Mouse (Mus musculus) C2C12 (cell line): ENCODE results near the gene Zfp217. TPM values are rescaled to one million over a fixed set of nuclear protein-coding genes. Genes with fewer than 3 reads are reported as not detected.

Source experiments
- H3K27me3 ChIP-seq: one replicate; pipeline ENCODE4 v1.6.1; 2011; ENCODE audit not compliant: control insufficient read depth, insufficient read depth, insufficient read length
- H3K36me3 ChIP-seq: one replicate; pipeline ENCODE4 v1.6.1; 2011; ENCODE audit not compliant: control insufficient read depth, insufficient read depth
- H3K4me3 ChIP-seq: one replicate; pipeline ENCODE4 v1.5.1; 2011; ENCODE audit warnings: mild to moderate bottlenecking, control low read depth; ENCODE audit not compliant: poor library complexity, insufficient read depth, severe bottlenecking
- H3K79me2 ChIP-seq: one replicate; pipeline ENCODE4 v1.6.1; 2011; ENCODE audit not compliant: control insufficient read depth, insufficient read depth
- H3K79me3 ChIP-seq: one replicate; pipeline ENCODE4 v1.6.1; 2011; ENCODE audit warnings: low read depth, control low read depth
- H3ac ChIP-seq: one replicate; pipeline ENCODE3; 2011; ENCODE audit warnings: low read depth; ENCODE audit not compliant: control insufficient read depth, insufficient read length
- CEBPB ChIP-seq: IDR thresholded peaks from one replicate; pipeline ENCODE4 v1.6.1; 2011; ENCODE audit warnings: low read depth, mild to moderate bottlenecking, control low read depth, moderate library complexity
- CTCF ChIP-seq: IDR thresholded peaks from one replicate; pipeline ENCODE4 v1.5.1; 2011; ENCODE audit not compliant: control insufficient read depth, insufficient read depth, insufficient read length
- FOSL1 ChIP-seq: IDR thresholded peaks from one replicate; pipeline ENCODE4 v1.8.0; 2011; ENCODE audit warnings: mild to moderate bottlenecking, low read length; ENCODE audit not compliant: poor library complexity, insufficient read depth, severe bottlenecking
- MAX ChIP-seq: IDR thresholded peaks from one replicate; pipeline ENCODE4 v1.6.1; 2011; ENCODE audit warnings: mild to moderate bottlenecking, control low read depth
- MYOD1 ChIP-seq: IDR thresholded peaks from one replicate; pipeline ENCODE4 v1.6.1; 2011; ENCODE audit warnings: low read depth; ENCODE audit not compliant: control insufficient read depth, insufficient read length
- MYOG ChIP-seq: IDR thresholded peaks from one replicate; pipeline ENCODE4 v1.6.1; 2011; ENCODE audit not compliant: control insufficient read depth, insufficient read length; ENCODE audit errors: extremely low read depth
- USF1 ChIP-seq: IDR thresholded peaks from one replicate; pipeline ENCODE4 v1.6.1; 2011; ENCODE audit warnings: low read depth, mild to moderate bottlenecking, control low read depth, moderate library complexity
- polyA plus RNA-seq: library from polyadenylated mRNA; unstranded; fragments of >200 nt; fragmentation: generic; extraction: Trizol; gene quantifications from one replicate; pipeline ENCODE4 v1.2.1, GENCODE M21; 2012; ENCODE audit warnings: missing spikeins

Zfp217 gene
- polyA plus RNA-seq, 1 experiment, result 4.2 TPM

DNA sequence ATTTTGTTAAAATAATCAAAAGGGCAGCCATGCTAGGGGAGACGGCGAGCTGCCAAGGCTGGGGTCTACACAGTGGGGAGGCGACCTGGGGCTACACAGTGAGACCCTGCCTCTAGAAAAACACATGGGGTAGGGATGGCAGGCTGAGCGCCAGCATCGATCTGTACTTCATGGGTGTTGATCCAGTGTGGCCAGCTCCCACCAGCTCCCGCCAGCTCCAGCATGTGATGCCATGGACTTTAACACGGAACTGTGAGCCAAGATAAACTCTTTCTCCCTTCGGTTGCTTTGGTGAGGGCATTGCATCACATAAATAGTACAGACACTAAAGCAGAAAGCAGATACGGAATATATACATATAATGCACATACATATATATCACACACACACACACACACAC lies 53.0 kb downstream of the Zfp217 start:
- no peak overlapping the region for H3K4me3 ChIP-seq
- H3K27me3 ChIP-seq, result peaks cover 12% of the 10 kb centered on the region
- no peaks in the 10 kb centered on the region for H3K36me3 ChIP-seq
- no peaks in the 10 kb centered on the region for H3K79me3 ChIP-seq
- H3ac ChIP-seq, result no peak overlapping the region
- H3K79me2 ChIP-seq, result no peaks in the 10 kb centered on the region
- no peak for TF ChIP-seq USF1
- no peak for TF ChIP-seq FOSL1
- TF ChIP-seq MYOG, result no peak
- no peak for TF ChIP-seq MAX
- no peak for TF ChIP-seq CEBPB
- TF ChIP-seq MYOD1, result no peak
- no peak for TF ChIP-seq CTCF

GRCm38 (mm10) chr2:170094220-170094619 lies 53.7 kb downstream of the Zfp217 start:
- no peak for TF ChIP-seq USF1
- TF ChIP-seq MAX, result no peak
- TF ChIP-seq CEBPB, result no peak
- Histone ChIP-seq H3ac (no peak overlapping the region), H3K4me3 (no peak overlapping the region), H3K27me3 (peaks cover 12% of the 10 kb centered on the region), H3K36me3 (no peaks in the 10 kb centered on the region), H3K79me2 (no peaks in the 10 kb centered on the region), H3K79me3 (no peaks in the 10 kb centered on the region)

- Histone ChIP-seq H3ac (no peak overlapping the region), H3K27me3 (peaks cover 17% of the 10 kb centered on the region), H3K36me3 (no peaks in the 10 kb centered on the region), H3K4me3 (no peak overlapping the region), H3K79me2 (no peaks in the 10 kb centered on the region), H3K79me3 (no peaks in the 10 kb centered on the region)
- TF ChIP-seq MAX (no peak), MYOG (no peak), USF1 (no peak), FOSL1 (no peak), CTCF (no peak), MYOD1 (no peak), CEBPB (no peak)
These were observed 56.1 kb downstream of the Zfp217 start for GRCm38 (mm10) chr2:170091563-170092443.

DNA sequence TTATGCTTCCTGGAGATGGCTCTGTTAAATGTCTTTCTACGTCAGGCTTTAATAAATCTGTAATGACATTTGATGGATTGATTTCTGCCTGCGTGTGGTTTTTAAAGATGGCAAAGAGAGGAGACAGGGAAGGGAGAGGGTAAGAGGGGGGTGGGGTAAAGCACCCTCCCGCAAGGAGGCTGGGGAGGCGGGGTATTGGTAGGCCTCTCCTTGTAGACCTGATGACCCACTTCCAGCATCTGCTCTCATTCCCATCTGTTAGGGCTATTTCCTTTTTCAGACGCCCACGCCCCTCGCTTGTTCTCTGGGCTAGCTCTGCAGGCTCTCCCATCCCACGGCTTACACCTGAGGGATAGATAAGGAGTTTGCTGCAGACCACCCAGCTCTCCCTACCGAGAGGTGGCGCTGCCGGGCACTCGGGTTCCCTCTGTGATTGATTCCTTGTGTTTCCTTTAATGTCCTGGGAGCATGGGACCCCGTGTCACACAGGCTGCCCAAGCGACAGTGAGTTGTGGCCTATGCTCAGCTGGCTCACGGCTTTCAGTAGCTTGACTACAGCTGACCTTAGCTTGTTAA lies 69.4 kb downstream of the Zfp217 start:
- no peak overlapping the region for H3ac ChIP-seq
- peaks cover 5% of the 10 kb centered on the region for H3K27me3 ChIP-seq
- H3K79me3 ChIP-seq, result no peaks in the 10 kb centered on the region
- no peak for TF ChIP-seq USF1
- TF ChIP-seq MYOD1, result no peak
- no peak for TF ChIP-seq CTCF
- no peak for TF ChIP-seq MAX
- no peak for TF ChIP-seq CEBPB
- TF ChIP-seq MYOG, result no peak
- no peak for TF ChIP-seq FOSL1
- no peaks in the 10 kb centered on the region for H3K36me3 ChIP-seq
- H3K79me2 ChIP-seq, result no peaks in the 10 kb centered on the region
- H3K4me3 ChIP-seq, result no peak overlapping the region

GRCm38 (mm10) chr2:170078041-170078440 lies 69.9 kb downstream of the Zfp217 start:
- Histone ChIP-seq H3K36me3 (no peaks in the 10 kb centered on the region), H3ac (no peak overlapping the region), H3K79me3 (no peaks in the 10 kb centered on the region), H3K27me3 (peaks cover 5% of the 10 kb centered on the region), H3K79me2 (no peaks in the 10 kb centered on the region), H3K4me3 (no peak overlapping the region)
- TF ChIP-seq CTCF (no peak), CEBPB (no peak), FOSL1 (no peak), MAX (no peak), MYOG (no peak), USF1 (no peak), MYOD1 (no peak)

GRCm38 (mm10) chr2:170076941-170077490 lies 70.9 kb downstream of the Zfp217 start:
- Histone ChIP-seq H3K79me3 (no peaks in the 10 kb centered on the region), H3K4me3 (no peak overlapping the region), H3K27me3 (peaks cover 5% of the 10 kb centered on the region), H3K79me2 (no peaks in the 10 kb centered on the region), H3K36me3 (no peaks in the 10 kb centered on the region), H3ac (no peak overlapping the region)
- TF ChIP-seq MAX, result no peak
